Mouse (Mus musculus): ENCODE data around the gene Scamp2.

The Scamp2 gene

DNA sequence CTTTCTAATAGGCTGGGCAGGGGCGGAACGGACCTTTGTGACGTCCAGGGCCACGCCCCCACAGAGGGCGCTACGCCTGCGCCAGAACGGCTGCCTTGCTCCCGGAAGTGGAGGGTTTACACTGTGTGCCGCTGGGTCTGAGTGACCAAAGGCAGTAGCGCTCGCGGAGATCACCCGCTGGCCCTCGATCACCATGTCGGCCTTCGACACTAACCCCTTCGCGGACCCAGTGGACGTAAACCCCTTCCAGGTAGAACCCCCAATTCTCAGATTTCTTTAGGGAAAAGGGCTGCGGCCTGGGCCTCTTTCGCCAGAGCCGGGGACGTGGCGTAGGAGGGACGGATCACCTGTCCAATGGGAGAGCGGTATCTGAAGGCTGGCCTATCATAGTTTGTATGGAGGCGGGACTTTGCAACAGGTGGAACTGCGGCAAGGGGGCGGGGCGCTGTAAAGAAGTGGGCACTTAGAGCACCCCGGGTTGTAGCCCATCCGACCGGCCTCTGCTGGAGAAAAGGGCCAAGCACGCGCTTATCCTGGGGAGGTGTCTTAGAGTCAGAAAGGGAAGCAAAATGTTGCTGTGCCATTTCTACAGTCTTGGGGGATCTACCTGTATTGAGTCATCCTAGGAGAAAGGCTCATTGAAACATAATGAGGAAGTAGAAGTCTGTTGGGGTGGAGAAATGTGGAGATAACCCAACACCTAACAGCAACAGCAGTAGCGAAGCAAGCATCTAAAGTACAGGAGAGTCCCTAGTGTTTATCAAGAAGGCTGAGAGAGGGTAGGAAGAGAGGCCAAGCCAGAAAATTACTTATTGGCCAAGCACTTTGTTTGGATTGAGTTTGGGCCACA is at the start of gene Scamp2:
Gene Scamp2 (plus strand): TSS at position 83 of the 850 bp plus-strand sequence.
- DNase-seq (ENCODE audit: low spot score in 2 of 2) = peak; percentile 93 to 94

DNA sequence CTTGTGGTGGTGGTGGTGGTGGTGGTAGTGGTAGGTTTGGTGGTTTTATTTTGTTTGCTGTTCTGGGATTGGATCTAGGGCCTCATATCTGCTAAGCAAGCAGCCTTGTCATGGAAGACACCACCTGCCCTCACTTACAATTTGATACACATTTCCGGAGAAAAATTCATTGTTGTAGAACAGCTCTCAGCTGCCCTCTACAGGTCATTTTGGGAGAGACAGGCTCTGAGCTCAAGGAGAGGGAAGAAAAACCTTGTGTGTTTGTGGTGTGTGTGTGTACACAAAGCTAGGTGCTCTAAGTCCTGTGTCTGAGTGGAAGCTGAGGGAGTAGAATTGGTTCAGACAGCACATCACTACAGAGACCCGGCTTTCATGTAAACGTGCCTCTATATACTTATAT is 43.6 kb upstream of the Scamp2 start:
- DNase-seq (ENCODE audit: low spot score in 2 of 2) = peak in 1 of 2 experiments; percentile 78

DNA sequence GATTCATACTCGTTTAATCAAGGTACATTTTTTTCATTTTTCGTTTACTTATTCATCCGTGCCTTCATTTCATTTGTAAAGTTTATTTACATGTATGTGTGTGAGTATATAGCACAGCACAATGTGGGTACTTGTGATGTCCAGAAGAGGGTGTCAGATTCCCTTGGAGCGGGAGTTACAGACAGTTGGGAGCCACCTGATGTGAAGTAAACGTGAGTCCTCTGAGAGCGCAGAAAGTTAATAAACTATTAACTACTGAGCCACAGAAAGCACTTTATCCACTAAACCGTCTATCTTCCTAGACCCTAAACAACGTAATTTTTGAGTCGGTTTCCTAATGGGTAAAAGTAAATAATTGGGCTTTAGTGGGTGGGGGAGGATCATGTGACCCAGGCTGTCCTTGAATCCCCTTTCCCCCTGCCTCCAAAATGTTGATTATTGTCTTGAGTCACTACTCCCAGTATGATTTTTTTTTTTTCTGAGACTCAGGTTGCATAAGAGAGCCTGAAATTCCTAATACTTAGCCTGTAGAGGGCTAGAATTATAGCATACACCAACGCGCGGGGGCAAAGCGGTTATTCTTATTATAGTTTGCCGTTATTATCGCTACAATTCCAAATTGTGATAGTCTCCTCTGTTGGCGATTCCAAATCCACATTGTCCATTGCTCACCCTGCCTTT is 40.2 kb upstream of the Scamp2 start:
- DNase-seq (ENCODE audit: low spot score in 2 of 2) = no peak

DNA sequence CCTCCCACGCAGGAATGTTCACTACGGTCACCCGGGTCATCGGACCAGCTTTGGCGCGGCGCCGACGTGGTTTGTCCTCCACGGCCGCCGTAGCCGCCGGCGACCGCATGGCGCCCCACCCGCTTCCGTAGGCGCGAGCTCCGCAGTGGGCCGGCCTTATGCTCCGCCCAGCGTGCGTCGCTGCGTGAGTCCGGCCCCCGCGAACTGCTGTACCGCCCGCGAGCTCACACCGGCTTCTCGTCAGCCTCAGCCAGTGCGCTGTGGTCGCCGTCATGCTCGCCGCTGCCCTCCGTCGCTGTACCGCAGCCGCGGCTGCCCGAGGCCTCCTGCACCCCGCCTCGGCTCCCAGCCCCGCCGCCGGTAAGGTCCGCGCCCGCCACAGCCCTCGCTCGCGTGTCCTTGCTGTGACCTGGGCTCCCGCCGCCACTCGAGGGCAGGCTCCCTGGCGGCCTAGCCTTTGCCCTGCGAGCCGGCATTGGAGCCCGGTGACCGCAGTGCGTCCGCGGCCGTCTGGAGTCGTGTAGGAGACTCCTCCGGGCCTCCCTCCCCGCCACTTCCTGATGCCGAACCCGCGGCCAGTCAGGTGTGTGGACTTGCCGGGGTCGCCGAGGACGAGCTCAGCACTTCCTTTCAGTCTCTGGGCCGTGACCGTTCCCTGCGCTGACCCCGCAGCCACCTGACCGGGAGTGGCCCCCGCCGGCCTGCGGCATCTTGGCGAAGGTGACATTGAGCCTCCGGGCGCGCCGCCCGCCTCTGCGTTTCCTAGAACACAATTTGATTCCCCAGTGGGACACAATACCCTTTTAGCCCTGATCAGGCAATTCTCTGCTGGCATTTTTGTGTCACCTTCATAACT is 39.5 kb upstream of the Scamp2 start, which contains the start of gene Cox5a:
Gene Cox5a (plus strand): TSS at position 219 of the 856 bp plus-strand sequence.
- DNase-seq (ENCODE audit: low spot score in 2 of 2) = peak; percentile 90 to 94

DNA sequence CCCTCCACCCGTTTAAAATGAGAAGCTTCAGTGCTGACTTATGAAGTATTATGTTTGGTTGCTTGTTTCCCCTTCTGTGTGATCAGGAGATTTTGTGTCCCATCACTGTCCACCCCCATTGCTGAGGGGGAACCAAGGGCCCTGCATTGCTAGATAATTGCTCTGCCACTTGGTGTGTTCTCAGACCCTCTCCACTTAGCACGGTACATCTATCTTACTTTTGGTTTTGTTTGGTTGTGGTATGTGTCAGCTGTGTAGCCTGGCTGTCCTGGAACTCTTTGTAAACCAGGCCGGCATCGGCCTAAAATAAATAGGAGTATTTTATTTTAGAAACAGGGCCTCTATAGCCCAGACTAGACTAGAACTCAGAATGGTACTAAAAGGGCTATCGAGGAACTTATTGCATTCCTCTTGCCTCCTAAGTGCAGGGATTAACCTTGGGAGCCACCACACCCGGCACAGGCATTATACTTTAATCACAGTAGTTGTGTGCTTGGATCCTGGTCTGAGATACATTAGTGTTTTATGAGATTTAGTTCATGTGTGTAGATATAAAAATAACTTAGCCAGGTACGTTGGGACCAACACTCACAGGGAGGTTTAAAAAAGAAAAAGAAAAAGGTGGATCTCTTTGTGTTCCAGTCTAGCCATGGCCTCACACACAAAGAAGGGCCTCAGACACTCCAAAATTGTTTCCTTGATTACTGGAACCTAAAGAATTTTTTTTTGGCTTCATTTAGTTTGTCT is 38.5 kb upstream of the Scamp2 start:
- no peak for DNase-seq (ENCODE audit: low spot score in 2 of 2)

DNA sequence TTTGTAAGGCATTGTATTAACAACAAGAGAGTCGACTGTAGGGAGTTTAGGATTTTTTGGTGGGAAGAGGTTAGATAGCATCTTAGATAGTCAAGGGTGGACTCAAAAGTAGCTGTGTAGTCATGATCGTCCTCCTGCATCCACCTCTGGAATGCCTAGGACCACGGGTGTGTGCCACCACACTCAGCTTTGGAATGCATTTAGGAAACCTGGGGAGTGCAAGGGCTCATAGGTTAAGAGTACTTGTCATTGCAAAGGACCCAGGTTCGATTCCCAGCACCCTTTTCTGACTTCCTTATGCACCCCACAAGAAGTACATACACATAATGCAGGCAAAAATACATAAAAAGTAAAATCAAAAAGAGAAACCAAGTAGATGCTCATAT is 37.9 kb upstream of the Scamp2 start:
- no peak for DNase-seq (ENCODE audit: low spot score in 2 of 2)

DNA sequence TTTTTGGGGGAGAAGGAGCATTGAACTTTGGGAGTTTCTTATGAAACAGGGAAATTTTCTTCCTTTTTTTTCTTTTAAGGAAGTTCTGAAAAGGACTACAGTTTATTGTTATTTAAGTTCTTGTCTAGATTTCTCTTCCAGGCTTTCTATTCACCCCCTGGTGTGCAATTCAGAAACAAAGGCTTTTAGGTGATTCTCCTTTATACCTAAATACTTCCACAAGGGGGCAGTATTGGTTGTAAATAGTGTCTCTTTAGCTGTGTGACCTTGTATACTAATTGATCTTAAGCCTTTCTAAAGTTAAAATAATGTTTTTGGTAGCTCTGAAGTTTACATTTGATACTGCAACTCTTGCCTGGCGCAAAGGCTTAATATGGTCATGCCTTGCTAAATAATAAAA is 37.0 kb upstream of the Scamp2 start:
- no peak for DNase-seq (ENCODE audit: low spot score in 2 of 2)

DNA sequence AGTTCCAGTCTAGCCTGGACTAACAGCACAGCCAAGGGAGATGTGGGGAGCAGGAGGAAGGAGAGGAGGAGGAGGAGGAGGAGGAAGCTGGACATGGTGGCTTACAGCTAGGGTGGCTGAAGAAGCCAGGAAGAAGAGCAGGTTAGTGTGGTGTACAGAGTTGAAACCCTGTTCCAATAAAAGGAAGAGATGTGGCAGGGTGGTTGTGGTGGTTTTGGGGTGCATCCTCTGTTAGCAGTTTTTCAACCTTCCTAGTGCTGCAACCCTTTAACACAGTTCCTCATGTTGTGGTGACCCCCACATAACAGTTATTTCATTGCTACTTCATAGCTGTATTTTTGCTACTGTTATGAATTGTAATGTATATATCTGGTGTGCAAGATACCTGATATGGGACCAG is 36.3 kb upstream of the Scamp2 start:
- no peak for DNase-seq (ENCODE audit: low spot score in 2 of 2)

DNA sequence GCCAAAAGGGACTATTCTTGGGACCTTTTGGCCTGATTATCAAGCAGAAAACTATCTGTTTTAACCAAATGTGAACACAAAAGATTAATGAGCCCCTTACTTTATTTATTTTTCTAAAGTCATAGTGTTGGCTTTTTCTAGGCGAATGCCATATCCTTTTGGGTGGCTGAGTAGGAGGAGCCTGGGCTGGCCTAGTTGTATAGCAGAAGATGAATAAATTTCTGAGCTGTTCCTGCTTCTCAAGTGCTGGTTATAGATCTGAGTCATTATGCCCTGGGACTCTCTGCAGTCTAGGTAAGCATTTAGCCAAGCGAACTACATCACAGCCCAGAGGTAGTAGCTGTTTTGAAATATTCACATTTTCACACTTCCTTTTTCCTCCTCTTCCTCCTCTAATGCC is 35.2 kb upstream of the Scamp2 start:
- no peak for DNase-seq (ENCODE audit: low spot score in 2 of 2)

DNA sequence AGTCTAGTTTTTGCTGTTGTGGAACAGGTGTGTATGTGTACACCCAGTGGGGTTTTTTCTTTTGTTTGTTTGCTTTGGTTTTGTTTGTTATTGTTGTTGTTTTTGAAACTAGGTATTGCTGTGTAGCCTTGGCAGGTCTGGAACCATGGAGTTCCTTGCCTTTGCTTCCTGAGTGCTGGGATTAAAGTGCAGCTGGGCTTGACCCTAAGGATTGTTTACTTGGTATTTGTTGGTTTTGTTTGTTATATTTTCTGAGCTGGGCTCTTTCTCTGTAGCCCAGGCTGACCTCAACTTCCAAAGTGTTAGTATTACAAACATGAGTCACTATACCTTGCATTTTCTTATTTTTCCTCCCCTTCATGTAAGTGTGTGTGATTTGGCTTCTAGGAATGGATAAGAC is 34.3 kb upstream of the Scamp2 start:
- DNase-seq (ENCODE audit: low spot score in 2 of 2) = no peak

DNA sequence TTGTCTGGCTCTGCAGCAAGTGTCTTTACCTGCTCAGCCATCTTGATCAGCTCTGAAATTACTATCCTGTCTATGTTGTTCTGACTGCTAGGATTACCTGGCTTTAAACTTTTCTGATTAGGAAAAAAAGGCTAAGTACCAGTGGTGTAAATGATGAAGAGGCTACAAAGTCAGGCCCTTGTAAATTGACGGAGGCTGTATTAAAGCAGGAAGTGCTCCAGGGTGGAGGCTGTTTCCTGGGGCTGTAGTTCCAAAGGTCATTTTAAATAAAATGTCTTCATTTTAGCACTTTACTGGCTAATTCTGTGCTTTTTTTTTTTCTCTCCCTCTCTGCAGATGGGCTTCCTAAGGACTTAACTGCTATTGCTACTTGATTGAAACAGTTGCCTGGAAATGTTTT is 28.8 kb upstream of the Scamp2 start:
- no peak for DNase-seq (ENCODE audit: low spot score in 2 of 2)

DNA sequence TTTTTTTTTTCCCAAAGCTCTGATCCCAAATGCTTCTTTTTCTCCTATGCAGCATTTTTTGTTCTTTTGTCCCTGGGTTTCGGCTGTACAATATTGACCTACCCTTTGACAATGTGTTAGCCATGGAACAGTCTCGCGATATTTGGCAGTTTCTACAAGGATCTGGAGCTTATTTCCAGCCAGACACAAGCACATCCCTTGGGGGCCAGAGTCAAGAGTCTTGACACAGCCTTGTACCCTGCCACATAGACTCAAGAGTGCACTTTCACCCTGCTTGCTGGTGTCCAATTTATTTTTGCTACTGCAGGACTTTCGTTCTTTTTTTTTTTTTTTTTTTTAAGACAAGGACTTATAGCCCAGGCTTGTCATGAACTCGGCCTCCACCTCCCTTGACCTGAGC is 24.4 kb upstream of the Scamp2 start:
- no peak for DNase-seq (ENCODE audit: low spot score in 2 of 2)

DNA sequence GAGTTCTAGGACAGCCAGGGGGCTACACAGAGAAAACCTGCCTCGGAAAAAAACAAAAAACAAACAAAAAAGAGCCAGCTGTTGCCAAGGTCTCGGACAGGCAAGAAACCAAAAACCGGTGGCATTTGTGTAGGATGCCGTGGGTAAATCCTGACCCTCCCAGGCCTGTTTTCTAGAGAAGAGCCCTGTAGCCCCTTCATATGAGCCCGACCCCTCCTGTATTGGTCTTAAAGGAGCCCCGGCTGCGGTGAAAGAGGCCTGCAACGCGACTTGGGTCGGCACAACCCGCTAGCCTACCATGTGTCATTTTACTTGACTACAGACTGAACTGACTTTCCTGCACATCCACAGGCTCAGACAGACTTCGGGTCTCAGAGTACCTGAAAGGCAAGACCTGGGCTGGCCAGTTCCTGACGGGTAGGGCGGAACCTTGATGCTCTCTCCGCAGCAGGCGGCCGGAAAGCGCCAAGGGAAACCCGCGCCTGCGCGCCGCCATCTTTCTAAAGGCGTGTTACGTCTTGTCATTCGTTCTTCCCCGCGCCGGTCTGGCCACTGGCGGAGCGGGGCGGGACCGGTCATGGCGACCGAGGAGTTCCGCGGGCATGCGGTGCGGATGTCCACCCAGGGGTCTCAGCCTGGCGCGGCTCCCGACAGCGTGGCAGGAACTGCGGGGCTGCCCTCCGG is 23.6 kb upstream of the Scamp2 start, which contains the start of gene Fam219b:
Gene Fam219b (plus strand): TSS at position 485 of the 684 bp plus-strand sequence.
- peak; percentile 86 to 93 for DNase-seq (ENCODE audit: low spot score in 2 of 2)

DNA sequence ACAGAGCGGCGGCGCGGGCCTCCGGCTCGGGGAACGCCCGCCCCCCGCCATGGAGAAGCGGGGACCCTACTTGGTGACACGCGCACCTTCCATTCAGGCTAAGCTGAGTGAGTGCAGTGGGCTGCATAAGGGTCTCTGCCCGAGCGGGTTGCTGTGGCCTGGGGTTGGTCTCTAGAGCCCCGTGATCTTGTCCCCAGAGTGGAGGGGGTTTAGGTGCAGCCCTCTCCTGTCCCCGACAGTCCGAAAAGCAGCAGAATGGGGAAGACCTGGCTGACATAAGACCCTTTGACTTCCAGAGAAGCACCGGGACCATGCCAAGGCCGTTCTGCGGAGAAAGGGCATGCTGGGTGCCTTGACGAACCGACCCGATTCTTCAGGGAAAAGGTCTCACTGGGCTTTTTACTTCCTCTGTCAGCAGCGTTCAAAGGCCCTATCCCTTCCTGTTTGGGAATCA is 23.0 kb upstream of the Scamp2 start:
- no peak for DNase-seq (ENCODE audit: low spot score in 2 of 2)

DNA sequence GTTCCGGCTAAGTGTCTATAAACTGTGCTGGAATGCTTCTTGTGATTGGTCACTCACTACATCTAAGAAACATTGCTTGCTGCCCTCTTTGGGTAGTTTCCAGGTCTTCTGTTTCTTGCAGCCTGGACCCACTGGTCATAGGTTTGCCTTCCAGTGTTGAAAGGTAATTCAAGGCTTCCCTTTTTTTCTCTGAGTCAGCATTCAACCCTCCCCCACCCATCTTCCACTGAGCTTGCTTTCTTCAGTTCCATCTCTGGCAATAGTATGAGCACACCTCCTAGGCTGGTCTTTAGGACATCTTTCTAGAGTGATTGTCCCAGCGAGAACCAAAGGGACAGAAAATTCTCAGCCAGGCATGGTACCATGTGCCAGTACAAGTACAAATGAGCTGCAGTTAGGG is 21.2 kb upstream of the Scamp2 start:
- DNase-seq (ENCODE audit: low spot score in 2 of 2) = no peak

DNA sequence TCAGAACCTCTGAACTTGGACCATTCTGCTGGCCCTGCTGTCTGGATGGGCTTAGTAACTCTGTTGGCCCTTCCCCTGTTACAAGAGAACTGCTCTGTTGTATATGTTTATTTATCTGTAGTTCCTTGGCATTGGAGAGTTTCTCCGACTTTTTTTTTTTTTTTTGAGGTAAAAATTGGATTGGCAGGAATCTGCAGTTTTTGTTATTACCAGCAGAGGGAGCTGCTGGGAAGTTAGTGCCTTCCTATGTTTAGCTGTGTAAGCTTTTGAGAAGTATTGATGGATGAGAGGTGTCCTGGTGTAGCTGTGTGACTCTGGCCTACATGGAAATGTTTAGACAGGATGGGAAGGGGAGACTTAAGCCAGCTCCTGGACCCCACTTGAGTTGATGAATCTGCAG is 19.4 kb upstream of the Scamp2 start:
- DNase-seq (ENCODE audit: low spot score in 2 of 2) = peak in 1 of 2 experiments; percentile 72

DNA sequence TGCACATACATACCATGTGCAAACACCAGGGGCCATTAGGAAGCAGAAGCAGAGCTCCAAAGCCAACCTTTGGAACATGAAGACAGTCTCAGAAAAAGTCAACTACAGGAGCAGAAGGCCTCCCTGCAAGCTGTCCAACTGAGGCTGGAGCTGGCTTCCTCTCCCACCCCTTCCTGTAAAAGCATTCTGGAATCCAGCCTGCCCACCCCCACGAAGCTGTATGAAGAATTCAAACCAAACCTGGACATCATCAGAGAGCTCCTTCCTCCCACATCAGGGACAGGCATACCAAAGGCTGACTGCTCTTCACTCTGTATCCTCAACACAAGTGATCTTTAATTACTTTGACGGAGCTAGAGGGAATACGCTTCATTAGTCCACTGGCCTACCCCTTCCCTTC is 16.8 kb upstream of the Scamp2 start:
- no peak for DNase-seq (ENCODE audit: low spot score in 2 of 2)

DNA sequence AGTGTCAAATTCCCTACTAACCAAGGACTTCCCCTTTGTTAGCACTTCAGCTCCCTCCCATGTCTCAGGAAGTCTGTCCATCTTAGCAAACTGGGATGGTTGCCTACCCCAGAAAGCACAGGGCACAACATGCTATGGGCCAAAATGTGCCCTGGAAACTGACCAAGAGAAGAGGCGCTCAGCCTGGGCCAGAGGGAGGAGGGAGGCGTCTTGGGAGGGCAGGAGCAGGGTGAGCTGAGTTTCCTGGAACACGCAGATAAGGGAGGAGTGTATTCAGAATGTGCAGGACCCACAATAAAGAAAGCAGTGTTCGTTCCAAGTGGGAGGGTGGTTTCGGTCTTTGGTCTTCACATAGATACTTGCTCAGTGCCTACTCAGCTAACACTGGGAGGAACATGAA is 13.5 kb upstream of the Scamp2 start:
- no peak for DNase-seq (ENCODE audit: low spot score in 2 of 2)

DNA sequence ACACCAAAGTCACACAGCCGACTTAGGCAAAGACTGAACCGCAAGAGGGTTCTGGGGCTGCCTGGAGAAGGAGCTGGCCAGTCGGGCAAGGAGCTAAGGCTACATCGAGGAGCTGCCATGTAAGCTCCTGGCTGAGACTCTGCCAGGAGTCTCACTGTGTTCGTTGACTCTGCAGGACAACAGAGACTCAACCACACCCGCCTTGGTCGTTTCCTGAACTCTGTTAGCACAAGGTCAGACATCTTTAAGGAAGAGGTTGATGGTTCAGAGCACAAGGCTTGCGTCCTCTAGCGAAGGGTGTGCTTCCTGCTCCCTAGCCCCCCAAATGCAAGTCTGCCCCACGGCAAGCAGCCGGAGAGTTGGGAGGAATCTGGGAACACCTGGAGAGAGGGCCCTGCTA is 12.9 kb upstream of the Scamp2 start:
- DNase-seq (ENCODE audit: low spot score in 2 of 2) = no peak

DNA sequence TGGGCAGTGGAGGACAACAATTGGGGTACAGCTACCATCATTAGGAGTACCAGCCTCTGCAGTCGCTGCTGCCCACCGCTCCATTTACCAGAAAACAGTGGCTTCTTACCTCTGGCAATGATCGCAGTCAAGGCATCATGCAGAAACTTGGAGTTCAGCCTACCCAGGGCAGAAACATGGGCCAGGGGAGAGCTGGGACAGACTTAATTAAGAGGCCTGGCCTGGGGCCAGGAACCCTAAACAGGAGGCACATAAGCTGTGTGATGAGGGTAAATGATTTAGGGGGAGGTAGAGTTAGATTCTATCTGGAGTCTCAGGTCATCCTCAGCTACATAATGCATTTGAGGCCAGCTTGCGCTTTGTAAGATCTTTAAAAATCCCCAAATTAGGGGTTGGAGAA is 11.6 kb upstream of the Scamp2 start:
- no peak for DNase-seq (ENCODE audit: low spot score in 2 of 2)

Measured in spleen, postnatal 10 days (tissue).